Mouse (Mus musculus) heart, embryonic 15.5 days (tissue): ENCODE data around the gene H2-M10.4. TPM values are rescaled to one million over a fixed set of nuclear protein-coding genes. Genes with fewer than 3 reads are reported as not detected.
"Not testable (repeated sequence)": the region's sequence is repeated elsewhere in the genome, so short reads cannot be mapped to it uniquely, and the experiment has no call there.

ENCODE experiments used
- ATAC-seq: fragments of 200-750 bp; cut with Nextera tagmentation; replicated peaks from 2 replicates; pipeline ENCODE4 v1.8.0; 2017; ENCODE audit warnings: low read depth, moderate TSS enrichment; ENCODE audit not compliant: insufficient number of reproducible peaks, insufficient read depth, low FRiP score
- H3K27ac ChIP-seq: fragments of 300-500 bp; sonication (generic); 2 replicates; pipeline ENCODE4 v1.5.1; 2015; ENCODE audit warnings: mild to moderate bottlenecking, inconsistent platforms
- H3K27me3 ChIP-seq: fragments of 300-500 bp; sonication (generic); 2 replicates; pipeline ENCODE4 v1.6.1; 2015; ENCODE audit warnings: inconsistent platforms
- H3K36me3 ChIP-seq: fragments of 300-500 bp; sonication (generic); 2 replicates; pipeline ENCODE4 v1.6.1; 2015; ENCODE audit warnings: mild to moderate bottlenecking, inconsistent platforms
- H3K4me1 ChIP-seq: fragments of 300-500 bp; sonication (generic); replicated peaks from 2 replicates; pipeline ENCODE4 v1.6.1; 2015; ENCODE audit warnings: inconsistent platforms
- H3K4me2 ChIP-seq: fragments of 300-500 bp; sonication (generic); 2 replicates; pipeline ENCODE4 v1.6.1; 2015; ENCODE audit warnings: inconsistent platforms, mild to moderate bottlenecking, moderate library complexity
- H3K4me3 ChIP-seq: fragments of 300-500 bp; sonication (generic); 2 replicates; pipeline ENCODE4 v1.5.1; 2015; ENCODE audit warnings: mild to moderate bottlenecking, inconsistent platforms
- H3K9ac ChIP-seq: fragments of 300-500 bp; sonication (generic); 2 replicates; pipeline ENCODE4 v1.6.1; 2015; ENCODE audit warnings: mild to moderate bottlenecking, inconsistent platforms
- H3K9me3 ChIP-seq: fragments of 300-500 bp; sonication (generic); replicated peaks from 2 replicates; pipeline ENCODE4 v1.6.1; 2016; ENCODE audit warnings: inconsistent platforms
- WGBS: fragments of 180-500 bp; shearing (Covaris S2); methylation state at CpG from one replicate; pipeline ENCODE4 v1.1.7; 2015; ENCODE audit warnings: mixed read lengths; 5-methylcytosine and 5-hydroxymethylcytosine counted together
- polyA plus RNA-seq: library from polyadenylated mRNA; unstranded; fragments of >200 nt; fragmentation: Nextera tagmentation; extraction: Ambion mirVana; gene quantifications from 2 replicates; pipeline ENCODE4 v1.2.1, GENCODE M21; 2015

Gene H2-M10.4
- not detected in 2 replicates for polyA plus RNA-seq

GRCm38 (mm10) chr17:36462234-36462633 is at the start of gene H2-M10.4:
Gene H2-M10.4, minus strand, starts transcription at chr17:36462334.
- WGBS: 84% methylated on average over 7 of the region's 7 CpGs
- H3K4me1 ChIP-seq: no peaks in the 10 kb centered on the region
- H3K4me2 ChIP-seq: no peak within 1 kb of the TSS
- no peak within 1 kb of the TSS for H3K4me3 ChIP-seq
- no peak for ATAC-seq
- no peak within 1 kb of the TSS for H3K27ac ChIP-seq
- no peak within 1 kb of the TSS for H3K9ac ChIP-seq
- no peaks in the 10 kb centered on the region for H3K27me3 ChIP-seq
- no peaks in the 10 kb centered on the region for H3K36me3 ChIP-seq
- H3K9me3 ChIP-seq: no peaks in the 10 kb centered on the region

- H3K36me3 ChIP-seq: no peaks in the 10 kb centered on the region
- ATAC-seq: no peak
- no peak overlapping the region for H3K9ac ChIP-seq
- no peak overlapping the region for H3K4me2 ChIP-seq
- H3K9me3 ChIP-seq: no peaks in the 10 kb centered on the region
- no peaks in the 10 kb centered on the region for H3K4me1 ChIP-seq
- no peak overlapping the region for H3K4me3 ChIP-seq
- no peaks in the 10 kb centered on the region for H3K27me3 ChIP-seq
- no peak overlapping the region for H3K27ac ChIP-seq
These were observed 41.8 kb upstream of the H2-M10.4 start for GRCm38 (mm10) chr17:36503910-36504309.

- H3K4me1 ChIP-seq: no peaks in the 10 kb centered on the region
- H3K9ac ChIP-seq: no peak overlapping the region
- no peaks in the 10 kb centered on the region for H3K27me3 ChIP-seq
- no peak overlapping the region for H3K4me3 ChIP-seq
- WGBS: 60% methylated on average over 1 of the region's 1 CpGs
- no peak for ATAC-seq
- no peaks in the 10 kb centered on the region for H3K36me3 ChIP-seq
- no peak overlapping the region for H3K27ac ChIP-seq
- H3K9me3 ChIP-seq: no peaks in the 10 kb centered on the region
- H3K4me2 ChIP-seq: no peak overlapping the region
These were observed 38.3 kb upstream of the H2-M10.4 start for GRCm38 (mm10) chr17:36500435-36500834.

GRCm38 (mm10) chr17:36488181-36488580 is 26.0 kb upstream of the H2-M10.4 start:
- H3K4me3 ChIP-seq, H3K9me3 ChIP-seq, H3K27me3 ChIP-seq, H3K4me2 ChIP-seq, ATAC-seq, H3K27ac ChIP-seq, H3K36me3 ChIP-seq, H3K4me1 ChIP-seq, H3K9ac ChIP-seq: not testable (repeated sequence)
- 92% methylated on average over 16 of the region's 16 CpGs for whole genome bisulfite sequencing

- H3K4me2 ChIP-seq: no peak overlapping the region
- no peak overlapping the region for H3K27ac ChIP-seq
- ATAC-seq: no peak
- H3K36me3 ChIP-seq: no peaks in the 10 kb centered on the region
- H3K9me3 ChIP-seq: no peaks in the 10 kb centered on the region
- 78% methylated on average over 1 of the region's 1 CpGs for WGBS
- H3K27me3 ChIP-seq: no peaks in the 10 kb centered on the region
- H3K4me3 ChIP-seq: no peak overlapping the region
- H3K9ac ChIP-seq: no peak overlapping the region
- H3K4me1 ChIP-seq: no peaks in the 10 kb centered on the region
These were observed 24.6 kb upstream of the H2-M10.4 start for GRCm38 (mm10) chr17:36486687-36487230.

GRCm38 (mm10) chr17:36483865-36484264 is 21.7 kb upstream of the H2-M10.4 start:
- no peaks in the 10 kb centered on the region for H3K4me1 ChIP-seq
- H3K27me3 ChIP-seq: no peaks in the 10 kb centered on the region
- H3K4me3 ChIP-seq: no peak overlapping the region
- H3K36me3 ChIP-seq: no peaks in the 10 kb centered on the region
- ATAC-seq: no peak
- H3K9ac ChIP-seq: no peak overlapping the region
- 73% methylated on average over 3 of the region's 3 CpGs for WGBS
- H3K27ac ChIP-seq: no peak overlapping the region
- H3K4me2 ChIP-seq: no peak overlapping the region
- H3K9me3 ChIP-seq: no peaks in the 10 kb centered on the region

GRCm38 (mm10) chr17:36456260-36456659 is 5.9 kb downstream of the H2-M10.4 start:
- Histone ChIP-seq H3K4me2 (no peak overlapping the region), H3K4me3 (no peak overlapping the region), H3K4me1 (no peaks in the 10 kb centered on the region), H3K27me3 (no peaks in the 10 kb centered on the region), H3K27ac (no peak overlapping the region), H3K9me3 (no peaks in the 10 kb centered on the region), H3K36me3 (no peaks in the 10 kb centered on the region), H3K9ac (no peak overlapping the region)
- WGBS: 62% methylated on average over 4 of the region's 4 CpGs
- ATAC-seq: no peak

- ATAC-seq: no peak
- no peak overlapping the region for H3K27ac ChIP-seq
- WGBS: 70% methylated on average over 2 of the region's 2 CpGs
These were observed 30.7 kb downstream of the H2-M10.4 start for GRCm38 (mm10) chr17:36431411-36431810.

GRCm38 (mm10) chr17:36418091-36418754 is 43.9 kb downstream of the H2-M10.4 start:
- no peak overlapping the region for H3K9ac ChIP-seq
- no peak overlapping the region for H3K4me2 ChIP-seq
- no peaks in the 10 kb centered on the region for H3K4me1 ChIP-seq
- H3K27ac ChIP-seq: no peak overlapping the region
- ATAC-seq: no peak
- 22% methylated on average over 4 of the region's 4 CpGs for WGBS
- H3K9me3 ChIP-seq: no peaks in the 10 kb centered on the region
- H3K4me3 ChIP-seq: no peak overlapping the region
- H3K36me3 ChIP-seq: no peaks in the 10 kb centered on the region
- no peaks in the 10 kb centered on the region for H3K27me3 ChIP-seq

More at GRCm38 (mm10) chr17:36431411-36431810, 30.7 kb downstream of the H2-M10.4 start:
- Histone ChIP-seq H3K4me1 (no peaks in the 10 kb centered on the region), H3K36me3 (no peaks in the 10 kb centered on the region), H3K9ac (no peak overlapping the region), H3K9me3 (no peaks in the 10 kb centered on the region), H3K27me3 (no peaks in the 10 kb centered on the region), H3K4me2 (no peak overlapping the region), H3K4me3 (no peak overlapping the region)

GRCm38 (mm10) chr17:36417416-36417815 is 44.7 kb downstream of the H2-M10.4 start:
- Histone ChIP-seq H3K4me1 (no peaks in the 10 kb centered on the region), H3K9ac (no peak overlapping the region), H3K36me3 (no peaks in the 10 kb centered on the region), H3K27ac (no peak overlapping the region), H3K9me3 (no peaks in the 10 kb centered on the region), H3K4me3 (no peak overlapping the region), H3K4me2 (no peak overlapping the region), H3K27me3 (no peaks in the 10 kb centered on the region)
- no peak for ATAC-seq
- WGBS: 39% methylated on average over 2 of the region's 2 CpGs

GRCm38 (mm10) chr17:36415407-36415806 is 46.7 kb downstream of the H2-M10.4 start:
- no peaks in the 10 kb centered on the region for H3K27me3 ChIP-seq
- H3K9ac ChIP-seq: no peak overlapping the region
- no peaks in the 10 kb centered on the region for H3K36me3 ChIP-seq
- no peak overlapping the region for H3K4me2 ChIP-seq
- 28% methylated on average over 1 of the region's 1 CpGs for WGBS
- no peaks in the 10 kb centered on the region for H3K9me3 ChIP-seq
- H3K4me1 ChIP-seq: no peaks in the 10 kb centered on the region
- ATAC-seq: no peak
- H3K4me3 ChIP-seq: no peak overlapping the region
- H3K27ac ChIP-seq: no peak overlapping the region

- H3K9me3 ChIP-seq: no peaks in the 10 kb centered on the region
- H3K27me3 ChIP-seq: no peaks in the 10 kb centered on the region
- H3K4me3 ChIP-seq: no peak overlapping the region
- no peak overlapping the region for H3K27ac ChIP-seq
- ATAC-seq: no peak
- no peaks in the 10 kb centered on the region for H3K36me3 ChIP-seq
- 73% methylated on average over 1 of the region's 1 CpGs for whole genome bisulfite sequencing
- no peaks in the 10 kb centered on the region for H3K4me1 ChIP-seq
- H3K9ac ChIP-seq: no peak overlapping the region
- H3K4me2 ChIP-seq: no peak overlapping the region
These were observed 47.8 kb downstream of the H2-M10.4 start for GRCm38 (mm10) chr17:36414361-36414760.
